Mouse (Mus musculus): Measurements from ENCODE around the gene Ewsr1.

DNA sequence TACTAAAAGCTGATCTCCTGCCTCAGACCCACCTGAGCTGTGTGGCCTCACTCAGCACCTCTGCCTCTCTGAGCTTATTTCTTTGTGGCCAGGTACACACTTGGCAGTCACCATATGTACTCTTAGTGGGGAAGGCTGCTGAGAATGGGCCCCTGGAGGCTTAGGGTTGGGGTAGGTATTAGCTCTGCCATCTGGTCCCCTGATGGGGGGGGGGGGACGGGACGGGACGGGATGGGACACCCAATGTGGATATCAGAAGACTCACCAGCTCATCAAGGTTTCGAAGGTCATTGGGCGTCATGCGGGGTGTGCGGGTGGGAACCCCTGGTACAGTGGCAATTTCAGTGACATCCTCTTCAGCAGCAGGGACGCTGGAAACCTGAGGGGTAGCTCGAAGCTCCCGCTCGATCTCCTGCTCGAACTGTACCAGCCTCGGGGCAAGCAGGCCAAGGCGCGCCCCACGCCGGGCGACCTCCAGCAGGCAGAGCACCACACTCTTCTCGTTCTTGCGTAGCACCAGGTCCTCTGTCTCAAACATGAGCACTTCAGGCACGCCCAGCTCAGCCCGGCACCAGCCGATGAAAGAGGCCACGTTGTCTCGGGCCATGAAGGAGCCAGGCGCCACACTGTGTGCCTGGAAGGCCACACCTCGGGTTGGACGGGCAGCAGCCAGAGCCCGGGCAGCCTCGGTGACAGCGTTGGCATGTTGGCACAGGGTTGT is 35.3 kb downstream of the Ewsr1 start:
- no peak for TF ChIP-seq EP300 (IDR thresholded peaks at IDR 0.05; ENCODE audit: low read depth in 1 of 2, low read length in 2 of 2)
- TF ChIP-seq POLR2A (IDR thresholded peaks at IDR 0.05; ENCODE audit: control insufficient read depth in 1 of 2, insufficient read depth in 1 of 2, low read depth in 1 of 2, low read length in 2 of 2, poor library complexity in 1 of 2), result no peak
- no peak for TF ChIP-seq MYC (IDR thresholded peaks at IDR 0.05; ENCODE audit: low read depth, low read length)
- no peak for TF ChIP-seq USF2 (IDR thresholded peaks at IDR 0.05; ENCODE audit: borderline replicate concordance in 1 of 2, insufficient read depth in 1 of 2, low read depth in 1 of 2, low read length in 2 of 2)
- no peak for TF ChIP-seq CTCF (IDR thresholded peaks at IDR 0.05 in 2 of 3, conservative IDR thresholded peaks at IDR 0.05 in 1 of 3; ENCODE audit: control insufficient read depth in 1 of 3, insufficient read depth in 1 of 3, low read depth in 2 of 3, low read length in 3 of 3, poor library complexity in 1 of 3, severe bottlenecking in 1 of 3)
- TF ChIP-seq TCF12 (IDR thresholded peaks at IDR 0.05; ENCODE audit: low read depth, low read length), result no peak
- TF ChIP-seq SMC3 (IDR thresholded peaks at IDR 0.05; ENCODE audit: low read depth, low read length), result no peak
- TF ChIP-seq ZMIZ1 (IDR thresholded peaks at IDR 0.05; ENCODE audit: low read depth, low read length), result no peak
- TF ChIP-seq GABPA (IDR thresholded peaks at IDR 0.05; ENCODE audit: low read depth, low read length), result no peak
- no peak for TF ChIP-seq JUND (IDR thresholded peaks at IDR 0.05; ENCODE audit: low read depth, low read length)
- no peak for TF ChIP-seq HCFC1 (IDR thresholded peaks at IDR 0.05; ENCODE audit: low read depth, low read length)
